Mouse (Mus musculus) right cerebral cortex, postnatal 10 days (tissue): ENCODE measurements around the gene Myo9a.
"Not testable (repeated sequence)": the region's sequence is repeated elsewhere in the genome, so short reads cannot be mapped to it uniquely, and the experiment has no call there.

Source experiments
- DNase-seq, 2 experiments: peaks; one replicate each; pipeline ENCODE4 v3.0.0; 2021; ENCODE audit warnings: low spot score in 2 of 2

Myo9a gene

DNA sequence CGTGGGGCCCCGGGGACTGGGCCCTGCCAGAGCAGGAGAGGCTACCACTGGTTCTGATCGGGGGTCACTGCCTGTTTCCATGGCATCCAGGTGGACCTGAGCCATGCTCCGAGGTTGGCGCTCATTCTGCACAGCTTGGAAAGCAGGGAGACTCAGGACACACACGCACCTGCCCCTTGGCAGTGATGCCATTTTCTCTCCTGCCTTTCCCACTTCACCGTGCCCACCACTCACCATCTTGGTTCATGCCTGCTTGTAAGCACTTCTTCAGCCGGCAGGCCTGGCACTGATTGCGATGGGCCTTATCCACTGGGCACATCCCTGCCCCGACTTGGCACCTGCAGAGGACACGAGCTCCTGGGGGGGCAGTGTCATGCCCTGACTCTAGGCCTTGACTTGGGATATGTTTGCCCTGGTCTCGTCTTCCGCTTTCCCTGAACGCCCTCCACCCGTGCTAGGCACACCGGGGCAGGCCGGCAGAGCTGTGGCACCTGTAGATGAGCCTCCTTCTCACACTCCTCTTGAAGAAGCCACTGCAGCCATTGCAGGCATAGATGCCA lies 198.1 kb downstream of the Myo9a start:
- DNase-seq: peak in 1 of 2 experiments; percentile 23

GRCm38 (mm10) chr9:59949511-59949910 lies 198.8 kb downstream of the Myo9a start:
- DNase-seq: peak in 1 of 2 experiments; percentile 9

DNA sequence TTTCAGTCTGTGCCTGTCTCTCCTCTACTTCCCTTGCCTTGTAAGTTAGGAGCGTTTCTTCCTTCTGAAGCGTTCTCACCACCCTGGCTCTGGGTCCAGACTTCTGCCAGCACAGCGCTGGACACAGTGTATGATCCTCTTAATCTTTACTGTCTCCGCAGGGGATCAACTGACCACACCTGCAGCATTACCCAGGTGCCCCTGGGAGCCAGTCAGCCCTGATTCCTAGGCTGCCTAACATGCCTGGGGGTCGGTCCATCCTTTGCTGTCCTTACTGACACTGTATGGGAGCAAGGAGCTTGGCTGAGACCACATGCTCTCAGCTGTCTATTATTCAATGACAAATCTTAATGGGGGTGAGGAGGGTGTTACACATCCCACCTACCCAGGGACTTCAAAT lies 199.3 kb downstream of the Myo9a start:
- DNase-seq: peak in 1 of 2 experiments; percentile 13

- DNase-seq: peak in 1 of 2 experiments; percentile 9
Measured at GRCm38 (mm10) chr9:59951001-59951750, 200.5 kb downstream of the Myo9a start.

DNA sequence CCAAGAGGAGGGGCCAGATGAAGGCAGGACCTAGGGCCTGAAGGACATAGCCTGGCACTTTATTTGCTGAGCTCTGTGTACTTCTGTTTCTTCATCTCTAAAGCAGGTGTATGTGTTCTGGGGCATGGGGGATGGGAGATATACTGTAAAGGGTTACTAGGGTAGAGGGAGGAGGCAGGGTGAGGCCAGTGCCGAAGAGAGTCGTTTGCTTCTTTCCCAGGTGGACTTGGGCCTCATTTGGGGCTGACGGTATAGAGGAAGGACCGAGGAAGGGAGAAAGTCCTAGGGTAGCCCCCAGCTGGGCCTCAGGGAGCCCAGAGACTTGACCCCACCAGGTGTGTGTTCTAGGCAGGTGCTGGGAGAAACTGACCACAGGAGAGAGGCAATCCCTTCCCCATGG lies 201.2 kb downstream of the Myo9a start:
- DNase-seq: peak in 1 of 2 experiments; percentile 3

- DNase-seq: peak in 1 of 2 experiments; percentile 11
Measured at GRCm38 (mm10) chr9:59952515-59953070, 201.9 kb downstream of the Myo9a start.

GRCm38 (mm10) chr9:59953556-59953955 lies 202.9 kb downstream of the Myo9a start:
- peak in 1 of 2 experiments; percentile 11 for DNase-seq

DNA sequence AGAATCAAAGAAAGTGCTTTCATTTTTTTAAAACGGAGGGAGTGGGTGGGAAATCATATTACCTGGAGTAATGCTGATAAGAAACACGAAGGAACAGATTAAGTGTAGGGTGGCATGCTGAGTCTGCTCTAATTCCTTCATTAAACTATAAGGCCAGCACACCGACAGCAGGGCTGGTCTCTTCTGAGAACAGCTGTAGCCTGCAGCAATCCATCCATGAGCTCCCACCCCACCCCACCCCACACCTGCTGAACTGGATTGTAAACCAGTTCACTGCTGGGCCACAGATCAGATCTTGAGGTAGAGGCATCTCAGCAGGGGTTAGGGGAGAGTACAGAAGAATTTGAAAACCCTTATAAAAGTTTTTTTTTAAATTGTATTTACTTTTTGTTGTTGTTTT lies 204.5 kb downstream of the Myo9a start:
- no peak for DNase-seq

DNA sequence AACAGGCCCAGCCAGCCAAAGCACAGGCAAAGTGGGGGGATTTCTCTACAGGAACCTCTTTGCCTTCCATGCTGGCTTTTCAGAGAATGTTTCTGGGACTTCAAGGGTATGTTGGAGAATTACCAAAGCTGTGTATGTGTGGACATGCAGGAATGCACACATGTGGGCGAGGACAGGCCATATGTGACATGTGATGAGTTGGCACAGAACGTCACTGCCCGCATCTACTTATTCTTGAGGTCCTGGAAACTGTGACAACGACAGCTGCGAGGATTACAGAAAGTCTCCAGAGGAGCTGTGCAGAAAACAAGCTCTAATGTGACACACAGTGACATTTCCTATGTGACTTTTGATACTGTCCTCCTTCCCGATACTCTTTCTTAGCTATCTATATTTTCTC lies 205.0 kb downstream of the Myo9a start:
- DNase-seq: peak in 1 of 2 experiments; percentile 10

DNA sequence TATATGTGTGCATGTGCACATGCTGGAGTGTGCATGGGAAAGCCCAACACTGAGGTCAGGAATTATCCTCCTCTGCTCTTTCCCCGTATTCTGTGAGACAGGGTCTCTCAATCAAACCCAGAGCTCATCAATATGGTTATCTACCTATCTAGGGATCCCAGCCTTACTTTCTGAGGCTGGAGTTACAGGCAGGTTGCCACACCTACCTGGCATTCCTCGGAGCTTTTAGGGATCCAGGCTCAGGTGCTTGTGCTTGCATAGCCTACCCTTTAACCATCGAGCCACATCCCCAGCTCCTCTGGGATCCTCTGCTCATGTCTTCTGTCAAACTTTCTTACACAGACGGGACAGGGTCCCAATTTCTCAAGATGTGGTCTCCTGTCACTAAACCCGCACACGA lies 205.8 kb downstream of the Myo9a start:
- no peak for DNase-seq

DNA sequence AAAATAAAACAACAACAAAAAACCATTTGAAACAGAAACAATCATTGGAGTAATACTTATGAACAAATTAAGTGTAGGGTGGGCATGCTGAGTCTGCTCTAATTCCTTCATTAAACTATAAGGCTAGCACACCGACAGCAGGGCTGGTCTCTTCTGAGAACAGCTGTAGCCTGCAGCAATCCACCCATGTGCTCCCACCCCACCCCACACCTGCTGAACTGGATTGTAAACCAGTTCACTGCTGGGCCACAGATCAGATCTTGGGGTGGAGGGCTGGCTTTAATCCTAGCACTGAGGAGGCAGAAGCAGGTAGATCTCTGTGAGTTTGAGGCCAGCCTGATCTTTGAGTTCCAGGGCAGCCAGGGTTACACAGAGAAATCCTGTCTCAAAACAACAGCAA lies 207.4 kb downstream of the Myo9a start:
- DNase-seq: not testable (repeated sequence)

DNA sequence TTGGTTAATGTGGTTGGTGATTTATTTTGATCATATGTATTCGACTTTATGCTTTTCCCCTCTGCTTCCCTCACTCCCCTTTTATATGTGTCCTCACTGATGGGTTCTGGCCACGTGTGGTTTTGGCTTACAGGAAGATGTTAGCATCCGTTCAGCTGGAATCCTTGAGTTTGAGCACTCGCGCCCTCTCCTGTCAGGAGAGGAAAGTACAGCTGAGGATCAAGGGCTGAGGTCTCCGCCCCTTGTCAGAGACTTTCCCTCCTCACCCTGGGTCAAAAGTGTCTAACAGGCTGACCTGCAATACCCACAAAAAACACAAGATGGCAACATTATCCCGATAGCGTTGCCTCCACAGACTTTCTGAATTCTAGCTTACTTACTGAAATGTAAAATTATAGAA lies 208.6 kb downstream of the Myo9a start:
- peak; percentile 77 to 79 for DNase-seq

DNA sequence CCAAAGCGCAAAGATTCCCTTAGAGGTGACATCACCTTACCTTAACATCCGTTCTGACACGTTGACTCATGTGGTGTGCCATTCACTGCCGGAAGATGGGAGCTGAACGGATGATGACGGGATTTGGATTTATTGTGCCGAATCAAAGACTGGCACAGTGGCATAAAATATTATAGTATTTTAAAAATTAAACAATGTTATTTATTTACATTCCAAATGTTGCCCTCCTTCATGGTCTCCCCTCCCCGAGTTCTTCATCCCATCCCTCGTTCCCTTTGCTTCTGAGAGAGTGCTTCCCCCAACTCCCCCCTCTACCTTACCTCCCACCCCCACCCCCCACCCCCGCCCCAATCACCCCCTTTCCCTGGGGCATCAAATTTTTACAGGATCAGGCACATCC lies 209.9 kb downstream of the Myo9a start, which contains the start of gene Nr2e3:
Gene Nr2e3 (minus strand): TSS at position 101 of the 400 bp plus-strand sequence.
- DNase-seq: no peak

- no peak for DNase-seq
Measured at GRCm38 (mm10) chr9:59961201-59961955, 210.7 kb downstream of the Myo9a start.

DNA sequence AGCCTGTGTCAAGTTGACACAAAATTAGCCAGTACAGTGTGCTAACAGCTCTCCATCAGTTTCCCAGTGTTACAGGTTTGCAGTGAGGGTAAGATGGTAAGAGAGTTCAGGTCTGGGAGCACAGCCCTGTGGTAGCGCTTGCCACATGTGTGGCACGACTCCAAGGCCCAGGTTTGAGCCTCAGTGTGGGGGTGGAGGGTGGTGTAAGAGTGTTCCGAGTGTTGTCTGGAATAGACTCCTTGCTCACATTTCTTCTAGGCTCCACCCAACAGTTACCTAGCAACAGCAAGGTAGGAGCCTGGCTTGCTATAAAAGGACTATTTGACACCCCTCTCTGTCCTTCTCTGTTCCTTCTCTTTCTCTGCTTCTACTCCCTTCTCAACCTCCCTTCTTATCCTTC lies 213.7 kb downstream of the Myo9a start:
- peak; percentile 42 to 54 for DNase-seq

GRCm38 (mm10) chr9:59965046-59965445 lies 214.3 kb downstream of the Myo9a start:
- no peak for DNase-seq

DNA sequence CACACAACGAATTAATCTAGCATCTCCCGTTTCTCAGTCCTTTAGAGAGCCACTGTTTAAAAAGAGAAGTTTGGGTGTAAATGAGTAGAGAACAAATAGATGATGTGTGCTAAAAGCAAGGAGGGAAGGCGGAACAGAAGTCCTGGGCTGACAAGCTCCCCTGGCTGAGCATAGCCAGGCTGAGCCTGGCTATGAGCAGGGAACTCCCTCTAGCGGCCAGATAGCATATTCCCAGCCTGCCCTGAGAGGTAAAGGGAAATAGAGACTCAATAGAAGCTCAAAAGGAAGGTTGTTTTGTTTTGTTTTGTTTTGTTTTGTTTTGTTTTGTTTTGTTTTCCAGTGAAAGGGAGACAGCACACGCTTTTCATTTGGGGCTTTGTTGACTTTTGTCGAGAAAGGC lies 218.7 kb downstream of the Myo9a start:
- DNase-seq: peak; percentile 71 to 77

GRCm38 (mm10) chr9:59971263-59971662 lies 220.6 kb downstream of the Myo9a start:
- no peak for DNase-seq
